Mouse (Mus musculus) right cerebral cortex, postnatal 14 days (tissue): ENCODE measurements at regions not wholly inside any gene's neighbourhood (a gene's known extent, or its start where the extent isn't known, plus 50 kb on each side); places are given as distances from the start of the nearest gene placed in this dataset.

Experiments used
- DNase-seq: peaks from one replicate; pipeline ENCODE4 v3.0.0; 2022

DNA sequence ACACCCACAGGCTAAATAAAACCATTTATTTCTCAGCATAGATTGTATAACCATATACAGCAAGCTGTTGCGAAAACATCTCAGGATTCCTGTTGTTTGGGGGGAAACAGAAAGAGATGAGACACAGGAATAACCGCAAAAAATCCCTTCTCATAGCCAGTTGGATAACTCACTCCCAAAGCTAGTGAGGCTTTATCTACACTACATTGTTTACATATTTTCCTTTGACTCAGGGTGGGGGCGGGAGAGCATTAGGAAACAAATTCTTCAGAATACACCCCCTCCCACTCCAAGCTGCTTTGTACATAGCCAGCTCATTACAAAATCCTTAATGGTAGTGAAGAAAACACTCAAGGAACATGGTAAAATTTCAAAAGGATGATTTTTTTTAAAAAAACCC lies 170.1 kb upstream of the Adamts9 start:
- DNase-seq: no peak

DNA sequence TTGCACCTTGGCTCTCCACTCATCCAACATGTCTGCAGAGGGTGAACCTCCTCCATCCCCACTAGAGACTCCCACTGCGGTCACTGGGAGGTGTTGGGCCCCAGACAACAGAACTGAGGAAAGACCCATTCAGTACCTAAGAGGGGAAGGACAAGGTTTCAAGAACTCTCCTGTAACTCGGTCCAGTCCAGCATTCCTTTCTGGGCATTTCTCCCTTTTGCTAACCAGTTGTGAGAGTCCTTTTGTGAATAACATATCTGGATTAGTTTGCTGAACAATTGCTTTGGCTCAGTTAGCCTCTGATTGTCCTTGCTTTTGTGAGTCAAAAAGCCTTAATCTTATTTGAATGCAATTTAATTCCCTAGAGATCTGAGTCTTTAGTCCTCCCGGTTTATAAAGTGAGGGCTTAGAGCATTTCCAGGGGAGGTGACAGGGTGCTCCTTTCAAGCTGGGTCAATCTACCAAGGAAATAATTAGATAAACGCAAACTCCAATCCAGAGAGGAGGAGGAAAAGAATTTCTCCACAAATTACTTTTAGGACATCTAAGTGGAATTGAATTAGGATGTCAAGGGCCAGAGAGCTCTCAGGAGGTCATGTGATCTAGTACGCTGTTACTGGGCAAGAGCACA lies 151.6 kb upstream of the Adamts9 start:
- no peak for DNase-seq

DNA sequence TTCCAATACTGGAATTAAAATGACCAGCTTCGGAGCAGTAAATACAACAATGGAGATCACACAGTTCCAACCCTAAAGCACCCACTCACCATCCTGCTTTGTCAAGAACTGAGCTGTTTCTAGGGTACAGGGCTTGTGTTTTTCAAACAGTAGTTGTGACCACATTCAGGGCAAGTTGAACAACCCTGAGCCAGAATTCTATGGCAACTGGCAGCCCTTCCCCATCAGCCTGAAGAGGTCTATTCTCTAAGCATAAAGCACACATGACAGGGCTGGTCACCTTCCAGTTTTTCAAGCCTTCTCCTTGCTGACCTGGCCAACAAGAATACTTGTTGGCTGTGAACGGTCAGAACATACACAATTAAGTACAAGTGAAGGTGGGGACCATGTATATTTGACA lies 150.5 kb upstream of the Adamts9 start:
- DNase-seq: no peak

DNA sequence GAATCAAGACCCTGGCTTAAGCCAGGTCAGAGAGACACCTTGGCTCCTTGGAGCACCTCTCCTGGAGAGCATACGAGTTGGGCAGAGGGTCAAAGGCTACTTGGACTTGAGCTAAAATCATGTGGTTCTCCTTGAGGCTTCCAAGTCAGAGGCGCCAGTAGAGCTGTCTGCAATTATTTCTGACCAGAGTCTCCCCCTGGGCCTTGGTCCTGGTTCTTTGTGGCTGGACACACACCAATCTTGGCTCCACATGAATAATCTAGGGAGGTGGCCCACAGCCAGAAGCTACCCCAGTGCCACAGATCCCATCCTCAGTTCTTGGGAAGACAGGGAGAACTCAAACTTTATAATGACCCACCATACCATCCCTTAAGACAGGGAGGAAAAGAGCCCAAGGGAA lies 144.0 kb upstream of the Adamts9 start:
- DNase-seq: no peak

DNA sequence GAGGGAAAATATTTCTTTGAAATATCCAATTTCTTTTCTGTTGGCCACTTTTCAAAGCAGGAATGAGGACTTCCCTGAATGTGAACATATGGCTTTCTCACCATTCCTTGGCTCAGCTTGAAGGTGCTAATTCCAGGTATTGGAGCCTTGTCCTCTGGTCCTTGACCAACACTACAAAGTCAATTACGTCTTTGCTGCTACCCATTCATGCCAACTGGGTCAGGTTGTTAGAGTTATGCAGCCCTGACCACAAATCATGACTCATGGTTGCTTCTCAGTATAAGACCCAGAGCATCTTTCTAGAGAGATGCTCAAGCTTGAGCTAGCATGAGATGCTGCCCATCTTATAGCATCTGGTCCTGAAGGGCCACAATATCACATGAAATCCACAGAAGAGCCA lies 141.0 kb upstream of the Adamts9 start:
- no peak for DNase-seq

DNA sequence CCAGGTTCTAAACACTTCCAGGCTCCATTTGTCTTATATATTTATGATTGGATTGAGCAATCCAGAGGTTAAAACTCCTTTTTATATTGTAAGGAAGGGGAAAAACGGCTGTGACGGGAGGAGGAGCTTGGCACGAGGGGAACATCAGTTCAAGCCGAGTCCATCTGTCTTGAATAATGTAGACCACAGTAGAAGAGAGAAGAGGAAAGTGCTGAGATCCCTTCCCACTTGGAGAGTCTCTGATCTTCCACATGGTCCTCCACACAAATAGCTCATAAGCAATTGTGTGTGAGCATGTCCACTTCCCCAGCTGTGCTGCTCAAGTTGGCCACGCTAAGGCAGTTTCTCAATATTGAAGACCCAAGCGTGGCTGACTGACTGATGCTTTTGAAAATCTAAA lies 140.4 kb upstream of the Adamts9 start:
- DNase-seq: no peak

DNA sequence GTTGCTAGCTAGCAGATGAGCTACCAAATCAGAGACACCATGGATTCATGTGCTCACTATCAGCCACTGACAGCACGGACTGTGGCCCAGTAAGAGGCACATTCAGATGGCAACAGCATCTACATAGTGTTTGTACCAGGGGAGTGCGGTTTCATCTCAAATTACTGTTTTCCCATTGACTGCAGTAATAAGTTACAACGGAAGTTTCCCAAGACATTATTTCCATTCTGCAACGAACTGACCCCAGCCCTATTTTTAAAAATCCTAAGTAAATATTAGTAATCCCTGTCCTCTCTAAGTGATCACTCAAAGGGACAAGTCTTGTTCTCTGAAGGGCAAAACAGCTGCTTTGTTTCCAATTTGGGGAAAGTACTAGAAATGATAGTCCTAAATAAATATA lies 138.9 kb upstream of the Adamts9 start:
- DNase-seq: no peak

DNA sequence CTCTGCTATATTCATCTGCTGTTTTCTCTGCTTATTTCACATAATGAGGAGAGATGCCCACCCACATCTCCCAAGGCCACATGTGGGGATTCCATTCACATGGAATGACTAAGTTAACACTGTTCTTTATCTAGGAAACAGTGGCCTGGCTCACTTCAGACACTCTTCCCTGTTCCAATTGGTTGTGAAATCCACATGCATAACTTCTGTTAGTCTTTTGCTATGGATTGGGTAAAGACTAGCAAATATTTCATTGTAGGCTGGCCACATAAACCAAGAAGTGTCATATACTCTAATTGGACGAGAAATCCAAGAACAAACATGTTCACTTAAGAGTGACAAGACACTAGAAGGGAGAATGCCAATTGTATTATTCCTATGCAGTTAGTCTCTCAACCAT lies 133.4 kb upstream of the Adamts9 start:
- DNase-seq: no peak

DNA sequence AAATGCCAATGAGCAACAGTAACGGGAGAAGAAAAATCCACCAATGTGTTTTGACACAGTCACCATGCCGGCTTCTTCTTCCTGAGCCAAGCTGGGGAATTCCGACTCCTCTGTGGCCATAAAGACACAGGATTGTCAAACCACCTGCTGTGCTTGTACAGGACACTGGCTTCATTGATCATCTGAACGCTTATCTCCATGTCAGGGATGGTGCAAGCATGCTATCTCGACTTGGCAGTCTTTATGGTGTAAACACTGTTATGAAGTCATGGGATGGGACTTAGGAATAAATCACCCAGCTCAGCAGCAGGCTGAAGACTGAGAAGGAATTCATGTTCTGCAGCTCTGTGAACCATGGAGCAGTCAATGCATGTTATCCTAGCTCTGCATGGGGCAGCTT lies 132.6 kb upstream of the Adamts9 start:
- DNase-seq: no peak

DNA sequence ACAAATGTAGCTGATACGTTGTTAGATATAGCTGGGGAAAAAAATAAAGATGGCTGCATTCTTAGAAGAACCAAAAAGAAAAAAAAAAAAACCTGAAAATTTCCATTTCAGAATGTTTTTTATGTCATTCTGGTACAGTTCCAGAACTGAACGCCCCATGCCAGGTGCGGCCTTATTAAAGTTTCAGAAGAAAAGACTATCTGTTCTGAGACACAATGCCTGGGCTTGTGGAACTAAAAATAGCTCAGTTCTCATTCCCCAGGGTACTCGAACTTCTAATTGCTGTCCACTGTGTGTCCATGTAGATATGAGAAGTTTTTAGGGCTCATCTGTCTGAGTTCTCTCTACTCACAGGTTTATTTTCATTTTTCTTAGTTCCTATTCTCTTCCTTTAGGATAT lies 131.7 kb upstream of the Adamts9 start:
- DNase-seq: no peak

DNA sequence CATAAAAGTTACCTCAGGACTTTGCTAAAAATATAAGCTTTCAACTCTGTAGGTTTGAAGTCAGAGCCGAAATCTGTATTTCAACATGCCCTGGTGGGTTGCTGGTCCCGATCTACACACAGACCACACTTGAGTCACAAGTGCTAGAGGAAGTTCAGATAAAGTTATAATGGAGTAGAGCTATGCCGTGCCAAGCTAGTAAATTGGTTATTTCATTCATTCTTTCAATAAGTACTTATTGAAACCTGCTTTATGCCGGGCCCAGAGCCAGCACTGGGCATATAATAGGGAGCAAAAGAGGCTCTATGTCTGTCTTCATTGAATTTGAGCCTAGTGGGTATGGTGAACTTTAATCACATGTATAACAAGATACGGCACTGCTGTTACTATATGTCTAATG lies 127.6 kb upstream of the Adamts9 start:
- DNase-seq: no peak

DNA sequence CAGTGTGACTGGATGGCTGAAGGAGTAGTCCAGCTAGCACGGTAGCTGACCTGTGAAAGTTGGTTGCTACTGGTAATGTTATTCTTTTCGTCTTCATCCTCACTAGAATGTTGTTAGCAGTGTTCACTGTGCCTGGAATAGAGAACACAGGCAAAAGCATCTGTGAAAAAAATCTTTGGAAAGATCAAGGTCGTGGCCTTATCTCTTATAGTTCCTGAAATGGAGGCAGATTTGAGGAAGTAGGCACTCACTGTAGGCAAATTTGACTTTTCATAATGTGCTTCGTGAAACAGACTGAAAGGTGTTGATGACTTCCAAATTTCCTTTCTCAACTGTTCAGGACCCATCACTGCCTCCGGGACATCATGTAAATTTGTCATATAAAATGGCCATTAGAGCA lies 124.5 kb upstream of the Adamts9 start:
- DNase-seq: no peak

DNA sequence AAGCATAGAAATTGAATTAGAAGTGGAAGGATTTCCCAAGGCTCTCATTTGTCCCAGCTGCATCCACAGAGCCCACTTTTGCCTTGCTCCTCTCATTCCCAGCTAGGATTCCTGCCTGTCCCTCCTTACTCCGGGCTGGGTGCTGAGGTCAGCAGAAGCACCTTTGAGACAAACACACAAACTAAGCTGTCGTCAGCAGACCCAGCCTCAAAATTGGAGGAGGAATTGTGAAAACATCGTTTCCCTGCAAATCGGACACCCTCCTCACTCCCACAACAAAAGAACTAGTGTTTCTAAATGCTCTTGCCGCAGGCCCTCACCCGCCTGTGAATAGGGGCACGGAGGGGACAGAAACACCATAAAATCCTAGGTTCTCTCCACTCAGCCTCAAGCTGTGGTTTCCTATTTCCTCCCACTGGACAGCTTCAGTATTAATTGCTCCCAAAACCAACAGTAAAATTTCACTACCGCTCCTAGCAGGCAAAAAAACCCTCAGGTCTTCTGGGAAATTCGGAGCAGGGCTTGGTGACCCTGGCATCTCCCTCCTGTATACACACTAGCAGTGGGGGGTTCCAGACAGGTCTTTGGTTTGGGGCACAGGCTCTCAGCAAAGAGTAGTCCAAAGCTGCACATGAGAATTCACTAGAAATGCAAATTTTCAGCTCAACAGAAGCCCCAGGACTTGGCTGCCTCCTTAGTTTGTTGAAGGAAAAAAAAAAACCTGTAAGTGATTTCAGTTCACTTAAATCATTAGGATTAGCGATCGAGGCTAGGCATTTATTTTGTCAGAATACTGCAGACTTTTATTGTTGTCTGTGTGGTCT lies 123.5 kb upstream of the Adamts9 start:
- no peak for DNase-seq

DNA sequence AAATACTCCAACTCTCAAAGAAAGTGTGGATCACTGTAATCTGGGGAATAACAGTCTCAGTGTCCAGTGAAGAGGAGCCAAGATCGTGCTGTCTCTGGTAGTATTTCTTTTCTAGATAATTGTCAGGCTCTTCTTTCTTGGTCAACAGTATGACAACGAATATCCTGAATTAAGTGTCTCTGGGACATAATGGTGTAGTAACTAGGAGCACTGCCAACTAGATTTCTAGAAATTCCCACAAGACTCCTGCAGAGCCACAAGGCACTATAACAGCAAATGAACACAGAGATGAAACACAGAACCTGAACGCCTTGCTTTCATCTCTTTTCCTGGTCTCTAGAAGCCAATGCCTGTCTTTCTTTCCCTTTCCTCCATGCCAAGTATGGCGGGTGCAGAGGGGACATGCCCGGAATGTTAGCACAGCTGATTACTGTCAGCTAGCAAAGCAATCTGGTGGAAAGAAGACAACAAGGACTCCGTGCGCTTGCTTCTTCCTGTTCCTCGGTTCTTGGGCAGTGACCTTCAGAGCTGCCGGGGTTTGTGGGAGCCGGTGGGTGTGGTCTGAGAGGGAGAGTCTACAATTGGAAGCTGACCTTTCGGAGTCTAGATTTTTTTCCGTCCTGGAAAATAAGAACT lies 122.7 kb upstream of the Adamts9 start:
- DNase-seq: no peak

DNA sequence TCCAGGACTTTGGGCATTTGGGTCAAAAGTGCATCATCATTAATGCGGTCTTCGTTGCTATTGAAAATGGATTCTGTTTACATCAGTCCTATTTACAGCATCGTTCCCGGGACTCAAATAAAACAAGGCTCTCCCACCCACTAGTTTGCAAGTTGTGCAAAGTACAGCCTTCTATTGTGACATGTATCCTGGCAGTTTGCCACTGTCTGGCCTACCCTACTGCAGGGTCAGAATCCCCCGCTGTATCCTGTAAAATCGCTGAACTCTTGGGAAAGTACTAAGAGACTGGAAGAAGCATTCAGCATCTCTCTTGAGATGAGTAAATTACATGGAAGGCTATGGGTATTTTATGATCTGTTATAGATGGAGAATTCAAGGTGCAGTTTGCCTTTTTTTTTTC lies 122.1 kb upstream of the Adamts9 start:
- no peak for DNase-seq

DNA sequence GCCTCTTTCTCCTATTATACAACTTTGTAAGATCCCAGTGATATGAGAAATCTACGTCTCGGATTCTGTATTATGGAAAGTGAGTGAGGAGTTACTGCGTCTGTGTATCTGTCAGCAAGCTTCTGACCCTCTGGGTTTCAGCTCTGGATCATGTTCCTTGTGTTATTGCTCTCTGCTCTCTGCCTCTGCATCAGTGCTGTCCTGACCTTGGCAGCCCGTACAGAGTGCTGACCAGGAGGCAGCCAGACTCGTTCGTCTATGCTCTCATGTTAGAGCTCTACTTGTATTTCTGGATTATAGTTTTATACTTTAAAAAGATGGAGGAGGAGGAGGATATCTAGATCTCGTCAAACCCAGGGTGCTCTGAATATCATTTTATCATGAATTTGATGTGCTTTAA lies 121.1 kb upstream of the Adamts9 start:
- no peak for DNase-seq

DNA sequence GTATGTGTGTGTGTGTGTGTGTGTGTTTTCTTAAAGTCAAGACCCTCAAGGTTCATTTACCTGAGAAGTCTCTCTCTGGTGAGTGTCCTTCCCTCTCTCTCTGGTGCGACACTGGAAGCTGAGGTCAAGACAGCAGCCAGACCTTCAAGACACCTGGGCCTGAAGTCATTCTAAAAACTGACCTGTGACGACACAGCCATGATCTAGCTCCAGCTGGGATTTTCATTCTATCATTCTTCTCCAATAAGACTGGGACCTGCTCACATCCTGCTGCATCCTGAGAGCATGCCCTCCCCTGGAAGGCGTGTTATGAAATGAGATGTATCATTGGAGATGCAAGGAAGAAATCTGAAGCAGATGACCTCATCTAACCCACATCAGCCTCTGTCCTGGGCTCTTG lies 118.4 kb upstream of the Adamts9 start:
- no peak for DNase-seq

DNA sequence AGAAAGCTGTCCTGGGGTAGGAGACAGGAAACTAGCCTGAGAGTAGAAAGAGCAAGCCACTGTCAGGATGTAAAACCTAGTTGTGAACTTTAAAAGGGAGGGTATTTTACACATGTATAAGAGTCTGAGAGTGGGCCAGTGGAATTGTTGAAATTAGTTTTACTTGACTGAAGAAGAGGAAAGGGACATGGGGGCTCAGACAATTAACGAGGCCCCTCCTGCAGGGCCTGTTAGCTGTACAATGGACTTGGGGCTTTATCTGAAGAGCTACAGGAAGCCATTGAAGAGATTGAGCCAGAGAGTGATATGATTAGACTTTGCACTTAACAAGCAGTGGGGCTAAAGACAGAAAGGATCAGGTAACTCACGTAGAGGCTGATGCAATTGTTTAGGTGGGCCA lies 102.2 kb upstream of the Adamts9 start:
- DNase-seq: no peak

DNA sequence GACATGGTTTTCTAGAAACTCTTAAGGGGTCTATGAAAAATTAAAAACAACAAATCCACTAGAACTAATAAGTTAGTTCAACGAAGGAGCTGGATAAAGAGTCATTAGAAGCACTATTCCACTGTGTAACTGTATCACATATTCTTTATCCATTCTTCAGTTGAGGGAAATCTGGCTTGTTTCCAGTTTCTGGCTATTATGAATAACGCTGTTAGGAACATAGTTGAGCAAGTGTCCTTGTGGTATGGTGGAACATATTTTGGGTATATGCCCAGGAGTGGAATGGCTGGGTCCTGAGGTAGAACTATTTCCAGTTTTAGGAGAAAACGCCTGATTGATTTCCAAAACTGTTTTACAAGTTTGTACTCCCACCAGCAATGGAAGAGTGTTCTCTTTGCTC lies 97.7 kb upstream of the Adamts9 start:
- DNase-seq: no peak

DNA sequence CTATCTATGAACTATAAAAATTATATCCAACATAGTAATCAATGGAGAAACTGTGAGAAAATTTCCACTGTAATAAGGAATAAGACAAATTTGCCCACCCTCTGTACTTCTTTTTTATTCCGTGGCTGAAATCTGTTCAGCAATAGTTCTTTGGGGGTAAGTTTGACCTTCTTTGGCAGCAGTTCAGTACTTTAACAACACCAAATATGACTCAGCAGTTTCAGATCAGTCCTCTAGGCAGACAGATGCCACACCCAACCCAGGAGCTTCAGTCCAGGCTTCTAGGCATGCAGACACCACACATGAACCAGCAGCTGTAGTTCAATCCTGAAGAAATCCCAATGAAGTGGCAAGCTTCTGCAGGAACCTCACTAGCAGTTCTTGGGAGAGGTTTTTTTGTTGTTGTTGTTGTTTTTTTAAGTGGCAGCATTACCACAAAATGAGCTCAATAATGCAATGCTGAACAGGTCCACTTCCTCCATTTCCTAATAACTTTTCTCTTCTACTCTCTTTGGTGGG lies 88.6 kb upstream of the Adamts9 start:
- DNase-seq: no peak

DNA sequence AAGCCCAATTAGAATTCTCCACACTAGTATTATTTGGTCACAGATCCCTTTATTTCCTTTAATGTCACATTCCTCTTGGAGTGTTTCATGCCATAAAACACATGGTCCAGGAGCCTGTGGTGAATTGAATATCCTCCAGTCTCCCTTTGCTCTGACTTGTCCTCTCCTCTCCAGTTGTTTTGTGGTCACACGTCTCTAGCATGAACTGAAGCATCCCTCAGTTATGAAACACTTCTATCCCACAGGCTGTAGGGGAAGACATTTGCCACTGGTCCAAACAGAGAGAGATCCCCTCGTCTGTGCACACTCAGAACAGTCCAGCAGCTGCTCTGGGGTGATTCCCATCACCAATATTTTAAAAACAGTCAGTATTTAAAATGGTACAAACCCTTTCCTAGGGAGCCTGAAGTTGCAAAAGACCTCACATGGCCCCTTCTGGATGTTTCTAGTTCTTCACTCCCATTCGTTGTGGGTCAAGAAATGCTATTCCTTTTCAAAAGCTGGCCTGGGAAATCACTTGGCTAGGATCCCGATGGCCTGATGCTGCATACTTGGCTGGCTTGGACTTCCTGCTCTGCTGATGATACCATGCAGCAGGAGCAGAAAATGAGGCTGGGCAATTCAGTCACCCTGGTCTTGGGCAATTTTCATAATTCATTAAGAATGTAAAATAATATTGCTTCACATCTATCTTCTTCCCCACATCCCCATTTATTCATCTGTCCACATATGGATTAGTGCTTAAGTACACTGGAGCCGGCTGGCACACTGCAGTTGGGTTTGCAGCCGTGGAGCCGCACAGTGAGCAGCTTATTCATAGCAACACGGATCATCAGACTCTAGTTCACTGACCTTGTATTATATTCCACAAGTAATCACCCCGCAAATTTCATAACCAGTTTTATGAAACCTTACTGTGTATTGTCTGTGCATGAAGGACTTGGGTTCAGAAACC lies 83.1 kb upstream of the Adamts9 start:
- no peak for DNase-seq

DNA sequence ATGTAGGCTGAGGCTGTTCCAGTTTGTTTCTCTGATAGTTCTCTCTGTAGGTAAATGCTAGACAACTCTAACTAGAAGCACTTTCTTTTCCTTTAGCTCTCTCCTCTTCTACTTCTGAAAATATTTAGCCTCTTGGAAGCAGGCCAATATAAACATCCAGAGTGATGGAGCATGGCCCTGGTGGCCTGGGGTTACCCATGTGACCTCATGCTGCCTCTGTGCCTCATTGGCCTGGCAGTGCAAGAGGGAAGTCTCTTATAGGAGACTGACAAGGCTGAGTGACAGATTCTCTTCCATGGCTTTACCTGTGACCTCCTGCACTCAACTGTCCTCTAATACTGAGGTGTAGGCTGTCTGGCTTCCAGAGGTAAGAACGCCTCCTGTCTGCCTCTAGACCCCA lies 71.2 kb upstream of the Adamts9 start:
- DNase-seq: no peak

DNA sequence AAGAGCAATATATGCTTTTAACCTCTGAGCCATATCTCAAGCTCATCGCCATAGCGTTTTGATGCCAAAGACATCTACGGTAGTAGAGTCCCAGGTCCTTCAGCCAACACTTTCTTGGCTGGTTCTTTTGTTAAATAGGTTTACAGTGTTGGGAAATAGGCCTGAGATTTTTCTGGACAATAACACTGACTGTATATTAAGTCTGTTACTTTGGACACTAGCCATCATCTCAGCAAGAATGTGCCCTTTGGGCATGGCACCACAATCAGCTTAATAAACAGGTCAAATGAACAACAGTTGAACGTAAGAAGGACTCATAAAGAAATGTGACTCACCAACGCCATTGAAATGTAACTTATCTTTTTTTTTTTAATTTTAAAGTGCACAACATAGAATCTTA lies 68.6 kb upstream of the Adamts9 start:
- no peak for DNase-seq
